Mouse (Mus musculus): ENCODE data around the gene Fam168a. TPM values are rescaled to one million over a fixed set of nuclear protein-coding genes. Genes with fewer than 3 reads are reported as not detected.
A peak's percentile ranks its signal among the peaks of the same experiment; 100 is the strongest.
"Not testable (repeated sequence)": the region's sequence is repeated elsewhere in the genome, so short reads cannot be mapped to it uniquely, and the experiment has no call there.

Fam168a gene
- polyA plus RNA-seq, 1 experiment from 2014 or later = 35.4 TPM

- H3K36me3 ChIP-seq = no peaks in the 10 kb centered on the region
- H3K27ac ChIP-seq = no peak overlapping the region
- H3K9me3 ChIP-seq = no peaks in the 10 kb centered on the region
- H3K27me3 ChIP-seq (ENCODE audit: insufficient read depth, poor library complexity, severe bottlenecking) = no peaks in the 10 kb centered on the region
- WGBS = 81% methylated on average over 2 of the region's 2 CpGs
- no peak for DNase-seq (ENCODE audit: low spot score)
- H3K4me3 ChIP-seq = no peak overlapping the region
- H3K4me1 ChIP-seq = peaks cover 21% of the 10 kb centered on the region
Observed at GRCm38 (mm10) chr7:100727538-100728085, 21.2 kb downstream of the Fam168a start.

DNA sequence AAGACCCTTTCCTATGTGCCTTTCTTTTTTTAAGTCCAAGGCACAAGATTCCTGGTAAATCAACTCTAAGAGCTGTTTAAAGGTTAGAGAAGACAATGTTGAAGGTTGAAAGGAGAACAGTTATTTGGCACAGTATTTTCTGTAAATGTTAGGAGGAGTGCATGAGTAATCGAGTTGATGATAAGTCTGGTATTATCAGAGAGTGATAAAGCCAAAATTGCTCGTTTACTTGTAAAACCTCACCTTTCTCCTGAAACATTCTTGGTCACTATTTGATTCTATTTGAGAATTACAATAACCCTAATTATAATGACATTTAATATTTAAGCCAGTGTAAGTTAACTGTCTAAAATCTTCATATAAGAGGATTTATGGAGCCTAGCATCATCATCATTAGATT is 23.3 kb downstream of the Fam168a start:
- no peak overlapping the region for H3K4me3 ChIP-seq
- H3K36me3 ChIP-seq = no peaks in the 10 kb centered on the region
- no peak overlapping the region for H3K27ac ChIP-seq
- no peaks in the 10 kb centered on the region for H3K27me3 ChIP-seq (ENCODE audit: insufficient read depth, poor library complexity, severe bottlenecking)
- no peaks in the 10 kb centered on the region for H3K9me3 ChIP-seq
- no peak for DNase-seq (ENCODE audit: low spot score)
- 56% methylated on average over 2 of the region's 2 CpGs for WGBS
- H3K4me1 ChIP-seq = peaks cover 25% of the 10 kb centered on the region

GRCm38 (mm10) chr7:100732341-100733050 is 26.1 kb downstream of the Fam168a start:
- no peaks in the 10 kb centered on the region for H3K9me3 ChIP-seq
- WGBS = 35% methylated on average over 6 of the region's 6 CpGs
- 0 out of 2 replicates have a peak, but pooled peaks cover 5% of the 10 kb centered on the region for H3K36me3 ChIP-seq
- no peak overlapping the region for H3K4me3 ChIP-seq
- no peak overlapping the region for H3K27ac ChIP-seq
- peaks cover 25% of the 10 kb centered on the region for H3K4me1 ChIP-seq
- no peak for DNase-seq (ENCODE audit: low spot score)
- no peaks in the 10 kb centered on the region for H3K27me3 ChIP-seq (ENCODE audit: insufficient read depth, poor library complexity, severe bottlenecking)

DNA sequence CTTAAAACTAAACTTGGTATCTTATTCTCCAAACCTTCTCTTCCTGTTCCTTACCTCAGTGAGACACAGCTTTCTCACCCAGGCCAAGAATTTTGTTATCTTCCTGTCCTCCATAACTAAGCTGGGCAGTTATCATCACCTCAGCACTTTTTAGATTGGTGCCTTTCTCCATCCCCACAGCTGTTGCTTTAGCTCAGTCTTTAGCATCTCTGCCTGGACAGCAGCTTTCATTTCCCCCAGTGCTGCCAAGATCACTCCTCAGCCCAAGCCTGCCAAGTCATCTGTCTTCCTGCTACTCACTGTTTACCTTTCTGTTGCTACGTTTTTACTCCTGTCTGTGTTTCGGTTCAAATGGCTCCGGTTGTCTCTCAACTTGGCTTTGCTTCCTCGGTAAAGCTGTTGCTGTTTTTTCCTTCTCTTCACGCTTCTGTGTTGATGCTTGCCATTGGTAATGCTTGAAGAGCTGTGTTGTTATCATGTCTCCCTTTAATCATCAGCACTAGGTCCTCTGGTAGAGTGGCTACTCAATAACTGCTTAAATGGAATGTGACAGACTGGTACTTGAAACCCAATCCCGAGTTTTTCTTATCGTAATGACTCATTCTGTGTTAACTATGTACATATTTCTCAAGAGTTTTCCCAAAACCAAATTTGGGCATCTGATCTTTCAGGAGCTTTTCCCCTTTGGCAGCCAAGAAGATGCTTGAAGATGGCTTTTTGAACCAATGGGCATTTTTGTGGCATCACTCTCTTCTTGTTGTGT is 26.8 kb downstream of the Fam168a start:
- Histone ChIP-seq H3K36me3 (0 out of 2 replicates have a peak, but pooled peaks cover 5% of the 10 kb centered on the region), H3K9me3 (no peaks in the 10 kb centered on the region), H3K4me3 (peak overlapping the region; percentile 43), H3K4me1 (peaks cover 25% of the 10 kb centered on the region), H3K27me3 (ENCODE audit: insufficient read depth, poor library complexity, severe bottlenecking) (no peaks in the 10 kb centered on the region), H3K27ac (peak overlapping the region; percentile 37; the same call in 1 of the 2 replicates)
- WGBS = 11% methylated on average over 7 of the region's 7 CpGs
- DNase-seq (ENCODE audit: low spot score) = peak; percentile 73

- no peak overlapping the region for H3K27ac ChIP-seq
- H3K4me1 ChIP-seq = peaks cover 29% of the 10 kb centered on the region
- no peaks in the 10 kb centered on the region for H3K9me3 ChIP-seq
- no peak for DNase-seq (ENCODE audit: low spot score)
- H3K36me3 ChIP-seq = 0 out of 2 replicates have a peak, but pooled peaks cover 5% of the 10 kb centered on the region
- no peak overlapping the region for H3K4me3 ChIP-seq
- H3K27me3 ChIP-seq (ENCODE audit: insufficient read depth, poor library complexity, severe bottlenecking) = no peaks in the 10 kb centered on the region
- WGBS = 37% methylated on average over 6 of the region's 6 CpGs
Observed at GRCm38 (mm10) chr7:100734201-100734600, 27.8 kb downstream of the Fam168a start.

DNA sequence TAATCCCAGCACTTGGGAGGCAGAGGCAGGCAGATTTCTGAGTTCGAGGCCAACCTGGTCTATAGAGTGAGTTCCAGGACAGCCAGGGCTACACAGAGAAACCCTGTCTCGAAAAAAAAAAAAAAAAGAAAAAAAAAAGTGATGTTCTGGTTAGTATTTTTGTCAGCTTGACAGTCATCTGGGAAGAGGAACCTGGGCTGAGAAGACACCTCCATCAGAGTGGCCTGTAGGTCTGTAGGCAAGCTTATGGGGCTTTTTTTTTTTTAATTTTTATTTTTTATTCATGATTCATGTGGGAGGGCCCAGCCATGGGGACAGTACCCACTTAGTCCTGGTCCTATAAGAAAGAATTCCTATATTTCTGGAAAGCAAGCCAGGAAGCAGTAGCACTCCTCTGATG is 28.5 kb downstream of the Fam168a start:
- not testable (repeated sequence) for DNase-seq (ENCODE audit: low spot score); H3K27me3 ChIP-seq (ENCODE audit: insufficient read depth, poor library complexity, severe bottlenecking); H3K27ac ChIP-seq; H3K9me3 ChIP-seq; H3K36me3 ChIP-seq; H3K4me3 ChIP-seq
- H3K4me1 ChIP-seq = peaks cover 28% of the 10 kb centered on the region
- WGBS = 77% methylated on average over 2 of the region's 2 CpGs

GRCm38 (mm10) chr7:100736131-100736530 is 29.7 kb downstream of the Fam168a start:
- H3K36me3 ChIP-seq = 0 out of 2 replicates have a peak, but pooled peaks cover 5% of the 10 kb centered on the region
- H3K9me3 ChIP-seq = no peaks in the 10 kb centered on the region
- no peak overlapping the region for H3K27ac ChIP-seq
- no peak for DNase-seq (ENCODE audit: low spot score)
- no peaks in the 10 kb centered on the region for H3K27me3 ChIP-seq (ENCODE audit: insufficient read depth, poor library complexity, severe bottlenecking)
- peaks cover 28% of the 10 kb centered on the region for H3K4me1 ChIP-seq
- 67% methylated on average over 3 of the region's 3 CpGs for WGBS
- H3K4me3 ChIP-seq = no peak overlapping the region

GRCm38 (mm10) chr7:100744372-100744771 is 37.9 kb downstream of the Fam168a start:
- Histone ChIP-seq H3K4me3 (no peak overlapping the region), H3K27me3 (ENCODE audit: insufficient read depth, poor library complexity, severe bottlenecking) (no peaks in the 10 kb centered on the region), H3K27ac (no peak overlapping the region), H3K36me3 (no peaks in the 10 kb centered on the region), H3K4me1 (peaks cover 4% of the 10 kb centered on the region; the same call in 1 of the 2 replicates), H3K9me3 (no peaks in the 10 kb centered on the region)
- no peak for DNase-seq (ENCODE audit: low spot score)
- WGBS = 86% methylated on average over 2 of the region's 2 CpGs

- DNase-seq (ENCODE audit: low spot score) = no peak
Observed at GRCm38 (mm10) chr7:100750101-100750500, 43.7 kb downstream of the Fam168a start.

GRCm38 (mm10) chr7:100758718-100759117 is 52.3 kb downstream of the Fam168a start:
- H3K9me3 ChIP-seq = no peaks in the 10 kb centered on the region
- H3K4me3 ChIP-seq = no peak overlapping the region
- H3K36me3 ChIP-seq = peaks cover 5% of the 10 kb centered on the region; the same call in 1 of the 2 replicates
- H3K4me1 ChIP-seq = no peaks in the 10 kb centered on the region
- WGBS = 84% methylated on average over 7 of the region's 7 CpGs
- H3K27me3 ChIP-seq (ENCODE audit: insufficient read depth, poor library complexity, severe bottlenecking) = no peaks in the 10 kb centered on the region
- H3K27ac ChIP-seq = no peak overlapping the region
- DNase-seq (ENCODE audit: low spot score) = no peak

More at GRCm38 (mm10) chr7:100750101-100750500, 43.7 kb downstream of the Fam168a start:
- WGBS = 66% methylated on average over 2 of the region's 2 CpGs
- no peak overlapping the region for H3K27ac ChIP-seq
- H3K9me3 ChIP-seq = no peaks in the 10 kb centered on the region
- H3K4me3 ChIP-seq = no peak overlapping the region
- no peaks in the 10 kb centered on the region for H3K4me1 ChIP-seq
- no peaks in the 10 kb centered on the region for H3K27me3 ChIP-seq (ENCODE audit: insufficient read depth, poor library complexity, severe bottlenecking)
- H3K36me3 ChIP-seq = no peaks in the 10 kb centered on the region

GRCm38 (mm10) chr7:100762726-100763125 is 56.3 kb downstream of the Fam168a start:
- Histone ChIP-seq H3K36me3 (peaks cover 5% of the 10 kb centered on the region; the same call in 1 of the 2 replicates), H3K4me1 (peaks cover 6% of the 10 kb centered on the region; the same call in 1 of the 2 replicates), H3K27me3 (ENCODE audit: insufficient read depth, poor library complexity, severe bottlenecking) (no peaks in the 10 kb centered on the region), H3K27ac (no peak overlapping the region), H3K4me3 (no peak overlapping the region), H3K9me3 (no peaks in the 10 kb centered on the region)
- no peak for DNase-seq (ENCODE audit: low spot score)

DNA sequence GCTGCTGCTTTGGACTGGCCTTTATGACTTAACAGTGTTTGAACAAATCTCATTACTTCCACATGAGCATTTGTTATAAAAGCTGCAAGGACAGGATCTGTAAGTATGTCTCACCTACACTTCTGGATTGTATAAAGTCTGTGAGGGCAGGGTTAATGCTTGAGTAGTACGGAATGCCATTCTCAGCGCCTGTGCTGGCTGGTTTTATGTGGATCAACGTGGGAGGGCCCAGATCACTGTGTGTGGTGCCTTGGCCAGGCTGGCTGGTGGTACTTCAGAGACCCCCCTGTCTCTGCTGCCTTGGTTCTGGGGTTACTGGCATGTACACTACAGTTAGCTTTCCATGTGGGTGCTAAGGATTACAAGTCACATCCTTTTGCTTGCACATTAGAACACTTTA is 61.1 kb downstream of the Fam168a start:
- Histone ChIP-seq H3K36me3 (peaks cover 6% of the 10 kb centered on the region; the same call in 1 of the 2 replicates), H3K4me1 (peaks cover 6% of the 10 kb centered on the region; the same call in 1 of the 2 replicates), H3K27me3 (ENCODE audit: insufficient read depth, poor library complexity, severe bottlenecking) (no peaks in the 10 kb centered on the region), H3K9me3 (no peaks in the 10 kb centered on the region), H3K4me3 (no peak overlapping the region), H3K27ac (no peak overlapping the region)
- DNase-seq (ENCODE audit: low spot score) = no peak
- 65% methylated on average over 3 of the region's 3 CpGs for WGBS

GRCm38 (mm10) chr7:100768009-100768408 is 61.6 kb downstream of the Fam168a start:
- no peaks in the 10 kb centered on the region for H3K9me3 ChIP-seq
- H3K4me3 ChIP-seq = no peak overlapping the region
- no peak for DNase-seq (ENCODE audit: low spot score)
- 88% methylated on average over 3 of the region's 3 CpGs for WGBS
- H3K4me1 ChIP-seq = peaks cover 6% of the 10 kb centered on the region; the same call in 1 of the 2 replicates
- peaks cover 6% of the 10 kb centered on the region; the same call in 1 of the 2 replicates for H3K36me3 ChIP-seq
- no peak overlapping the region for H3K27ac ChIP-seq
- no peaks in the 10 kb centered on the region for H3K27me3 ChIP-seq (ENCODE audit: insufficient read depth, poor library complexity, severe bottlenecking)

Data from heart, embryonic 10.5 days (tissue).